Mouse (Mus musculus) myocyte (in vitro differentiated cells): ENCODE results near the gene Lrfn3. TPM values are rescaled to one million over a fixed set of nuclear protein-coding genes. Genes with fewer than 3 reads are reported as not detected.

Experiments used
- H3K27me3 ChIP-seq: one replicate; pipeline ENCODE4 v1.6.1; 2011; ENCODE audit not compliant: control insufficient read depth, insufficient read depth, insufficient read length
- H3K36me3 ChIP-seq: one replicate; pipeline ENCODE4 v1.6.1; 2011; ENCODE audit not compliant: control insufficient read depth, insufficient read depth
- H3K4me2 ChIP-seq: one replicate; pipeline ENCODE4 v1.6.1; 2011; ENCODE audit warnings: low read depth, control low read depth
- H3K4me3 ChIP-seq: one replicate; pipeline ENCODE4 v1.5.1; 2011; ENCODE audit warnings: mild to moderate bottlenecking, control low read depth, moderate library complexity
- H3K79me2 ChIP-seq: one replicate; pipeline ENCODE4 v1.6.1; 2011; ENCODE audit not compliant: control insufficient read depth, insufficient read depth
- H3ac ChIP-seq: one replicate; pipeline ENCODE4 v1.6.1; 2011; ENCODE audit not compliant: control insufficient read depth, insufficient read length
- CEBPB ChIP-seq: IDR thresholded peaks from 2 replicates; pipeline ENCODE4 v1.6.1; 2011; ENCODE audit warnings: mild to moderate bottlenecking, moderate library complexity; ENCODE audit not compliant: poor library complexity, insufficient read depth, severe bottlenecking
- E2F4 ChIP-seq: IDR thresholded peaks from one replicate; pipeline ENCODE4 v1.6.1; 2011; ENCODE audit warnings: mild to moderate bottlenecking, control low read depth, moderate library complexity; ENCODE audit not compliant: insufficient read depth
- MAX ChIP-seq: IDR thresholded peaks from one replicate; pipeline ENCODE4 v1.6.1; 2011; ENCODE audit warnings: low read depth, mild to moderate bottlenecking, control low read depth
- MYOD1 ChIP-seq, 3 experiments: IDR thresholded peaks; one replicate each; pipeline ENCODE4 v1.6.1; 2011; ENCODE audit warnings: control low read depth in 2 of 3, low read depth in 2 of 3, mild to moderate bottlenecking in 2 of 3, moderate library complexity in 1 of 3; ENCODE audit not compliant: insufficient read length in 2 of 3, control insufficient read depth in 1 of 3
- MYOG ChIP-seq, 3 experiments: IDR thresholded peaks; one replicate each; pipeline ENCODE4 v1.6.1; 2011; ENCODE audit warnings: control low read depth in 2 of 3, low read depth in 2 of 3, mild to moderate bottlenecking in 2 of 3; ENCODE audit not compliant: insufficient read length in 2 of 3, control insufficient read depth in 1 of 3, insufficient read depth in 1 of 3
- POLR2A ChIP-seq: IDR thresholded peaks from one replicate; pipeline ENCODE4 v1.6.1; 2011; ENCODE audit warnings: low read depth, mild to moderate bottlenecking, control low read depth, moderate library complexity; ENCODE audit not compliant: insufficient read length
- POLR2AphosphoS2 ChIP-seq: IDR thresholded peaks from one replicate; pipeline ENCODE4 v1.6.1; 2011; ENCODE audit warnings: low read depth, control low read depth; ENCODE audit not compliant: insufficient read length
- REST ChIP-seq: IDR thresholded peaks from one replicate; pipeline ENCODE4 v1.6.1; 2011; ENCODE audit warnings: mild to moderate bottlenecking, control low read depth, moderate library complexity; ENCODE audit not compliant: insufficient read depth, insufficient read length
- SRF ChIP-seq: IDR thresholded peaks from one replicate; pipeline ENCODE4 v1.6.1; 2011; ENCODE audit warnings: low read depth; ENCODE audit not compliant: control insufficient read depth, insufficient read length
- TCF12 ChIP-seq: IDR thresholded peaks from one replicate; pipeline ENCODE4 v1.6.1; 2011; ENCODE audit warnings: mild to moderate bottlenecking, control low read depth; ENCODE audit not compliant: poor library complexity, insufficient read depth, severe bottlenecking
- TCF3 ChIP-seq: IDR thresholded peaks from one replicate; pipeline ENCODE4 v1.6.1; 2011; ENCODE audit warnings: low read depth, control low read depth; ENCODE audit not compliant: insufficient read length
- USF1 ChIP-seq: IDR thresholded peaks from one replicate; pipeline ENCODE4 v1.6.1; 2011; ENCODE audit warnings: low read depth, mild to moderate bottlenecking, control low read depth, moderate library complexity
- polyA plus RNA-seq: library from polyadenylated mRNA; unstranded; fragments of >200 nt; fragmentation: generic; extraction: Trizol; gene quantifications from one replicate; pipeline ENCODE4 v1.2.1, GENCODE M21; 2012; ENCODE audit warnings: missing spikeins

The Lrfn3 gene
- polyA plus RNA-seq, 1 experiment = 0.66 TPM

- Histone ChIP-seq H3K79me2 (no peaks in the 10 kb centered on the region), H3K36me3 (no peaks in the 10 kb centered on the region), H3K4me2 (no peak overlapping the region), H3ac (no peak overlapping the region), H3K4me3 (no peak overlapping the region), H3K27me3 (peaks cover 70% of the 10 kb centered on the region)
- no peak for TF ChIP-seq USF1
- no peak for TF ChIP-seq TCF12
- no peak for TF ChIP-seq MAX
- no peak for TF ChIP-seq REST
- no peak for TF ChIP-seq POLR2AphosphoS2
- no peak for TF ChIP-seq POLR2A
- no peak for TF ChIP-seq SRF
- TF ChIP-seq CEBPB = no peak
- TF ChIP-seq E2F4 = no peak
- TF ChIP-seq MYOG (IDR thresholded peaks at IDR 0.05; ENCODE audit: control insufficient read depth in 1 of 3, insufficient read depth in 1 of 3, insufficient read length in 2 of 3, low read depth in 2 of 3) = no peak
- no peak for TF ChIP-seq MYOD1 (IDR thresholded peaks at IDR 0.05; ENCODE audit: control insufficient read depth in 1 of 3, insufficient read length in 2 of 3, low read depth in 2 of 3)
- TF ChIP-seq TCF3 = no peak
Measured at GRCm38 (mm10) chr7:30363344-30363738, 769 bp upstream of the Lrfn3 start.

- no peak overlapping the region for H3ac ChIP-seq
- no peak overlapping the region for H3K4me2 ChIP-seq
- TF ChIP-seq POLR2AphosphoS2 = no peak
- H3K36me3 ChIP-seq = no peaks in the 10 kb centered on the region
- H3K27me3 ChIP-seq = peaks cover 67% of the 10 kb centered on the region
- no peaks in the 10 kb centered on the region for H3K79me2 ChIP-seq
- no peak overlapping the region for H3K4me3 ChIP-seq
Measured at GRCm38 (mm10) chr7:30360028-30360427, 2.5 kb downstream of the Lrfn3 start.

GRCm38 (mm10) chr7:30359276-30359865 lies 3.2 kb downstream of the Lrfn3 start:
- TF ChIP-seq MYOG (IDR thresholded peaks at IDR 0.05; ENCODE audit: control insufficient read depth in 1 of 3, insufficient read depth in 1 of 3, insufficient read length in 2 of 3, low read depth in 2 of 3) (no peak), MAX (no peak), CEBPB (no peak), POLR2A (no peak), E2F4 (no peak), MYOD1 (IDR thresholded peaks at IDR 0.05; ENCODE audit: control insufficient read depth in 1 of 3, insufficient read length in 2 of 3, low read depth in 2 of 3) (no peak), POLR2AphosphoS2 (no peak), SRF (no peak), REST (no peak), TCF12 (no peak), USF1 (no peak), TCF3 (no peak)
- no peak overlapping the region for H3K4me2 ChIP-seq
- no peaks in the 10 kb centered on the region for H3K79me2 ChIP-seq
- no peak overlapping the region for H3ac ChIP-seq
- H3K27me3 ChIP-seq = peaks cover 63% of the 10 kb centered on the region
- H3K36me3 ChIP-seq = no peaks in the 10 kb centered on the region
- no peak overlapping the region for H3K4me3 ChIP-seq

GRCm38 (mm10) chr7:30358378-30359186 lies 4.0 kb downstream of the Lrfn3 start:
- Histone ChIP-seq H3ac (no peak overlapping the region), H3K36me3 (no peaks in the 10 kb centered on the region), H3K27me3 (peaks cover 55% of the 10 kb centered on the region), H3K4me2 (no peak overlapping the region), H3K79me2 (no peaks in the 10 kb centered on the region), H3K4me3 (no peak overlapping the region)
- TF ChIP-seq SRF = no peak
- TF ChIP-seq POLR2AphosphoS2 = no peak
- TF ChIP-seq MYOG (IDR thresholded peaks at IDR 0.05; ENCODE audit: control insufficient read depth in 1 of 3, insufficient read depth in 1 of 3, insufficient read length in 2 of 3, low read depth in 2 of 3) = no peak
- no peak for TF ChIP-seq MYOD1 (IDR thresholded peaks at IDR 0.05; ENCODE audit: control insufficient read depth in 1 of 3, insufficient read length in 2 of 3, low read depth in 2 of 3)
- no peak for TF ChIP-seq TCF3
- TF ChIP-seq E2F4 = no peak
- TF ChIP-seq MAX = no peak
- no peak for TF ChIP-seq USF1
- TF ChIP-seq CEBPB = no peak
- TF ChIP-seq TCF12 = no peak
- no peak for TF ChIP-seq POLR2A
- TF ChIP-seq REST = no peak
